Mouse (Mus musculus): ENCODE results near the gene Rbm42.

- TF ChIP-seq CTCF (IDR thresholded peaks at IDR 0.05; ENCODE audit: extremely low read depth, insufficient read depth, low read length): no peak
- no peak for TF ChIP-seq POLR2A (IDR thresholded peaks at IDR 0.05; ENCODE audit: extremely low read depth, insufficient read depth, low read length)
Observed at GRCm38 (mm10) chr7:30594510-30595024, 55.5 kb downstream of the Rbm42 start.
